Mouse (Mus musculus) urinary bladder, postnatal 25 days (tissue): ENCODE data around the gene Hecw2.

Experiments
- DNase-seq: peaks from one replicate; pipeline ENCODE4 v3.0.0; 2022; ENCODE audit warnings: low spot score

Gene Hecw2

GRCm38 (mm10) chr1:53978514-53978831 is 216.5 kb downstream of the Hecw2 start:
- no peak for DNase-seq

- no peak for DNase-seq
Measured at GRCm38 (mm10) chr1:53977806-53978513, 217.0 kb downstream of the Hecw2 start.

- DNase-seq, result no peak
Measured at GRCm38 (mm10) chr1:53976721-53977120, 218.2 kb downstream of the Hecw2 start.

- DNase-seq, result no peak
Measured at GRCm38 (mm10) chr1:53976100-53976499, 218.9 kb downstream of the Hecw2 start.

- DNase-seq, result no peak
Measured at GRCm38 (mm10) chr1:53974941-53975340, 220.0 kb downstream of the Hecw2 start.

- no peak for DNase-seq
Measured at GRCm38 (mm10) chr1:53970326-53970977, 224.5 kb downstream of the Hecw2 start.

- no peak for DNase-seq
Measured at GRCm38 (mm10) chr1:53952395-53952794, 242.6 kb downstream of the Hecw2 start.

GRCm38 (mm10) chr1:53945815-53946214 is 249.2 kb downstream of the Hecw2 start:
- no peak for DNase-seq

- no peak for DNase-seq
Measured at GRCm38 (mm10) chr1:53942468-53942867, 252.5 kb downstream of the Hecw2 start.

GRCm38 (mm10) chr1:53941528-53941927 is 253.4 kb downstream of the Hecw2 start:
- no peak for DNase-seq

GRCm38 (mm10) chr1:53940268-53941017 is 254.5 kb downstream of the Hecw2 start:
- no peak for DNase-seq

GRCm38 (mm10) chr1:53939291-53939690 is 255.7 kb downstream of the Hecw2 start:
- DNase-seq, result no peak

GRCm38 (mm10) chr1:53933308-53933707 is 261.7 kb downstream of the Hecw2 start:
- DNase-seq, result no peak

GRCm38 (mm10) chr1:53931314-53931713 is 263.7 kb downstream of the Hecw2 start:
- DNase-seq, result no peak

- DNase-seq, result peak; percentile 32
Measured at GRCm38 (mm10) chr1:53927605-53928004, 267.4 kb downstream of the Hecw2 start.

- DNase-seq, result no peak
Measured at GRCm38 (mm10) chr1:53925149-53925901, 269.6 kb downstream of the Hecw2 start.

- DNase-seq, result no peak
Measured at GRCm38 (mm10) chr1:53911848-53912247, 283.1 kb downstream of the Hecw2 start.

- DNase-seq, result no peak
Measured at GRCm38 (mm10) chr1:53910251-53910650, 284.7 kb downstream of the Hecw2 start.

GRCm38 (mm10) chr1:53909118-53909517 is 285.9 kb downstream of the Hecw2 start:
- no peak for DNase-seq

GRCm38 (mm10) chr1:53906175-53906574 is 288.8 kb downstream of the Hecw2 start:
- no peak for DNase-seq

- no peak for DNase-seq
Measured at GRCm38 (mm10) chr1:53900416-53900815, 294.6 kb downstream of the Hecw2 start.

- no peak for DNase-seq
Measured at GRCm38 (mm10) chr1:53894299-53894698, 300.7 kb downstream of the Hecw2 start.
